Mouse (Mus musculus) spleen, adult 2 months (tissue): ENCODE data around the gene Tmem164. TPM values are rescaled to one million over a fixed set of nuclear protein-coding genes. Genes with fewer than 3 reads are reported as not detected.

Source experiments
- DNase-seq, 2 experiments: peaks; one replicate each; pipeline versions ENCODE4 v3.0.0 to v3.0.0-alpha.2; 2012 to 2021; ENCODE audit warnings: low spot score in 2 of 2, low read depth in 1 of 2
- H3K27ac ChIP-seq: fragments of 200-500 bp; 2 replicates; pipeline ENCODE4 v1.5.1; 2012; ENCODE audit warnings: low read length, inconsistent platforms; ENCODE audit not compliant: insufficient read depth
- H3K27me3 ChIP-seq: fragments of 200-500 bp; 2 replicates; pipeline ENCODE4 v1.6.1; 2012; ENCODE audit warnings: mild to moderate bottlenecking, moderate library complexity, low read length, inconsistent platforms; ENCODE audit not compliant: control insufficient read depth, insufficient read depth
- H3K36me3 ChIP-seq: fragments of 200-500 bp; 2 replicates; pipeline ENCODE4 v1.6.1; 2012; ENCODE audit warnings: mild to moderate bottlenecking, low read length, inconsistent platforms; ENCODE audit not compliant: control insufficient read depth, insufficient read depth
- H3K4me1 ChIP-seq: fragments of 200-500 bp; 2 replicates; pipeline ENCODE4 v1.6.1; 2011; ENCODE audit warnings: inconsistent platforms; ENCODE audit not compliant: control insufficient read depth, insufficient read depth, insufficient read length
- H3K4me3 ChIP-seq: fragments of 200-500 bp; 2 replicates; pipeline ENCODE4 v1.5.1; 2011; ENCODE audit warnings: mild to moderate bottlenecking, inconsistent platforms; ENCODE audit not compliant: insufficient read depth, insufficient read length; ENCODE audit errors: extremely low read depth
- CTCF ChIP-seq: fragments of 200-500 bp; IDR thresholded peaks from 2 replicates; pipeline ENCODE4 v1.5.1; 2011; ENCODE audit warnings: mild to moderate bottlenecking, inconsistent platforms; ENCODE audit not compliant: insufficient read depth, insufficient read length, insufficient replicate concordance; ENCODE audit errors: extremely low read depth
- POLR2A ChIP-seq: fragments of 200-500 bp; IDR thresholded peaks from 2 replicates; pipeline ENCODE4 v1.6.1; 2011; ENCODE audit warnings: low read depth, low read length, inconsistent platforms
- WGBS: fragments of 180-500 bp; shearing (Covaris S2); methylation state at CpG from one replicate; pipeline ENCODE4 v1.1.7; 2018; 5-methylcytosine and 5-hydroxymethylcytosine counted together
- polyA plus RNA-seq: library from polyadenylated mRNA; depleted of rRNA; stranded (reverse); fragments of >200 nt; gene quantifications from 2 replicates; pipeline ENCODE4 v1.2.3, GENCODE M21; 2012

Tmem164 gene
- polyA plus RNA-seq, 1 experiment: 13.4 TPM

DNA sequence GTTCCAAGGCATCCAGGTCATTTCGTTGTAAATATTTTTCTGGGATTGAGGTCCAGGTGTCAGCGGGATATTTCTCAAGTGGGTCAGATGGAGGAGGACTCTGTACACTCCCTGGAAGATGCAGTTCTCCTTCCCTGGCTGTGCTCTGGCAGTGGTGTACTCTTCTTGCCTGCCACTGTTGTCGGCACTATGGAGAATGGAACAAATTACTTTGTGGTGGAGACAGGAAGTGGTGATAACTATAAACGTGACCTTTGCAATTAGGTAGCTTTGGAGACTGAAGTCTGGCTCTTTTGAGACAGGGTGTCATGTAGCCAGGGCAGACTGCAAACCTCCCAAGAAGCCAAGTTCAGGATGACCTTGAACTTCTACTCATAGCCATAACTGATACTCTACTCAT, 55.9 kb downstream of the Tmem164 start:
- DNase-seq: no peak
- no peak overlapping the region for H3K4me3 ChIP-seq
- 64% methylated on average over 4 of the region's 4 CpGs for WGBS
- TF ChIP-seq POLR2A (no peak), CTCF (no peak)
- H3K27me3 ChIP-seq: no peaks in the 10 kb centered on the region
- H3K4me1 ChIP-seq: no peaks in the 10 kb centered on the region; the same call in 1 of the 2 replicates
- H3K27ac ChIP-seq: no peak overlapping the region
- no peaks in the 10 kb centered on the region for H3K36me3 ChIP-seq

GRCm38 (mm10) chrX:142737719-142738118, 56.5 kb downstream of the Tmem164 start:
- Histone ChIP-seq H3K27ac (no peak overlapping the region), H3K4me1 (no peaks in the 10 kb centered on the region; the same call in 1 of the 2 replicates), H3K27me3 (no peaks in the 10 kb centered on the region), H3K36me3 (no peaks in the 10 kb centered on the region), H3K4me3 (no peak overlapping the region)
- no peak for DNase-seq
- 75% methylated on average over 6 of the region's 6 CpGs for WGBS
- no peak for TF ChIP-seq POLR2A
- TF ChIP-seq CTCF: no peak

GRCm38 (mm10) chrX:142747428-142747827, 66.2 kb downstream of the Tmem164 start:
- H3K4me3 ChIP-seq: no peak overlapping the region
- H3K36me3 ChIP-seq: no peaks in the 10 kb centered on the region
- no peak overlapping the region for H3K27ac ChIP-seq
- DNase-seq: no peak
- no peaks in the 10 kb centered on the region for H3K27me3 ChIP-seq
- TF ChIP-seq CTCF (no peak), POLR2A (no peak)
- no peaks in the 10 kb centered on the region for H3K4me1 ChIP-seq

DNA sequence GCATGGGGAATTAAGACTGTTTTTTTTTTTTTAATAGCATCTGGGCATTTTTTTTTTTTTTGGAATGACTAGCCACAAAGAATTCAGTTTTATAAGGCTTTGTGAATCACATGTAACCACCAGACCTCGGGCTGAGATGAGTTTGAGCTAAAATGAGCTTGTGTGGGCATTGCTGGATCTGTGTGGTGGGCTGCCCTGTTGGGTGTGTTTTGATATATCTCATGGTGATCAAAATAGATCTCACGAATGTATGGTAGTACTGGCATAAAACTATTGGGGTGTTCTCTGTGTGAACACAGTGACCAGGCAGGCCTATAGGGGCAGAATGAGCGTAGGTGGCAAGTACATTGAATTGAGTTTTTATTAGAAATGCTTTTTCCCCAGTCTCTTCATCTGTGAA, 67.4 kb downstream of the Tmem164 start:
- no peak overlapping the region for H3K27ac ChIP-seq
- H3K36me3 ChIP-seq: no peaks in the 10 kb centered on the region
- no peaks in the 10 kb centered on the region for H3K27me3 ChIP-seq
- H3K4me3 ChIP-seq: no peak overlapping the region
- no peaks in the 10 kb centered on the region for H3K4me1 ChIP-seq
- TF ChIP-seq CTCF (no peak), POLR2A (no peak)
- no peak for DNase-seq
- WGBS: 76% methylated on average over 3 of the region's 3 CpGs

DNA sequence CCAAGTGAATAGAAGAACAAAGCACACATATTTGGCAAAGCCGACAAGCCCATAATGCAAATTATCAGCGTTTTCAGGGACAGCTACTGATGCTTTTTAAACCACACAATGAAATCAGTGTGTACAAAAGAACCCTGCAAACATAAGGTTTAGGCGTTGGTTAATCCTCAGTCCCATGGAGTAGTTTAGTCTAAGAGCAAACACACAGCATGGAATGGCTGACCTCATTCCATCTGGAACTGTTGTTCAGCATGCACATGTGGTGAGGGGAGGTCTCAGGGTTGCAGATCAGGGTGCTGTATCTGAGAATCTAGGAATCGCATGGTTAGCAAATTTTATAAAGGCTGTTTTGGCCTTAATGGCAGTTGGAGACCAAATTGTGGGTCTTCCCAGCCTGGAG, 69.6 kb downstream of the Tmem164 start:
- 85% methylated on average over 4 of the region's 4 CpGs for WGBS
- H3K27me3 ChIP-seq: no peaks in the 10 kb centered on the region
- no peak overlapping the region for H3K4me3 ChIP-seq
- H3K36me3 ChIP-seq: no peaks in the 10 kb centered on the region
- no peaks in the 10 kb centered on the region for H3K4me1 ChIP-seq
- no peak overlapping the region for H3K27ac ChIP-seq
- no peak for DNase-seq
- no peak for TF ChIP-seq CTCF
- TF ChIP-seq POLR2A: no peak

GRCm38 (mm10) chrX:142755542-142755941, 74.3 kb downstream of the Tmem164 start:
- WGBS: 89% methylated on average over 6 of the region's 6 CpGs
- H3K36me3 ChIP-seq: no peaks in the 10 kb centered on the region
- no peak for TF ChIP-seq POLR2A
- TF ChIP-seq CTCF: no peak
- no peaks in the 10 kb centered on the region for H3K27me3 ChIP-seq
- no peak overlapping the region for H3K27ac ChIP-seq
- no peak for DNase-seq
- H3K4me1 ChIP-seq: no peaks in the 10 kb centered on the region
- no peak overlapping the region for H3K4me3 ChIP-seq

DNA sequence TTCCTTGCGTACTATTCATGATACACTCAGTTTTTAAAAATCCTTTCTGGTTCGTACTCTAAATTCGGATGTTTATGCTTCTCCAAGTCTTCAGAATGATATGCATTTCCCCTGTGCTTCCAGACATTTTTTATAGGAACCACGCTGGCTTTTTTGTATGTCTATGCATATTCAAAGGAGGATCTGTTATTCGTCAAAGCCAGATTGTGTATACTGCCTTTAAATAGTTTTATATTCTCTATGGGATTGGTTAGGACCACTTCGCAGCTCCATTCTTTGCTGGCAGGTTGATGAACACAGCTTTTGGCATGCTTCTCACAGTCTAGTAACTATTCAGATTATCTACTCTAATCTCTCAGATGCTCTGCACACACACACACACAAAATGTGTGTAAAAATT, 79.2 kb downstream of the Tmem164 start:
- no peak for DNase-seq
- no peaks in the 10 kb centered on the region for H3K27me3 ChIP-seq
- 90% methylated on average over 6 of the region's 6 CpGs for WGBS
- no peak overlapping the region for H3K4me3 ChIP-seq
- H3K4me1 ChIP-seq: no peaks in the 10 kb centered on the region
- H3K27ac ChIP-seq: no peak overlapping the region
- no peak for TF ChIP-seq POLR2A
- TF ChIP-seq CTCF: no peak
- H3K36me3 ChIP-seq: no peaks in the 10 kb centered on the region; the same call in 1 of the 2 replicates
